Mouse (Mus musculus) lung, adult 2 months (tissue): ENCODE measurements around the gene Tulp1.

Source experiments
- CTCF ChIP-seq: fragments of 200-500 bp; IDR thresholded peaks from 2 replicates; pipeline ENCODE4 v1.5.1; 2011; ENCODE audit warnings: mild to moderate bottlenecking, low read length, control low read depth; ENCODE audit not compliant: insufficient read depth
- POLR2A ChIP-seq: fragments of 200-500 bp; IDR thresholded peaks from 2 replicates; pipeline ENCODE4 v1.6.1; 2011; ENCODE audit warnings: low read depth, mild to moderate bottlenecking, control low read depth, low read length, borderline replicate concordance; ENCODE audit errors: extremely low read depth

DNA sequence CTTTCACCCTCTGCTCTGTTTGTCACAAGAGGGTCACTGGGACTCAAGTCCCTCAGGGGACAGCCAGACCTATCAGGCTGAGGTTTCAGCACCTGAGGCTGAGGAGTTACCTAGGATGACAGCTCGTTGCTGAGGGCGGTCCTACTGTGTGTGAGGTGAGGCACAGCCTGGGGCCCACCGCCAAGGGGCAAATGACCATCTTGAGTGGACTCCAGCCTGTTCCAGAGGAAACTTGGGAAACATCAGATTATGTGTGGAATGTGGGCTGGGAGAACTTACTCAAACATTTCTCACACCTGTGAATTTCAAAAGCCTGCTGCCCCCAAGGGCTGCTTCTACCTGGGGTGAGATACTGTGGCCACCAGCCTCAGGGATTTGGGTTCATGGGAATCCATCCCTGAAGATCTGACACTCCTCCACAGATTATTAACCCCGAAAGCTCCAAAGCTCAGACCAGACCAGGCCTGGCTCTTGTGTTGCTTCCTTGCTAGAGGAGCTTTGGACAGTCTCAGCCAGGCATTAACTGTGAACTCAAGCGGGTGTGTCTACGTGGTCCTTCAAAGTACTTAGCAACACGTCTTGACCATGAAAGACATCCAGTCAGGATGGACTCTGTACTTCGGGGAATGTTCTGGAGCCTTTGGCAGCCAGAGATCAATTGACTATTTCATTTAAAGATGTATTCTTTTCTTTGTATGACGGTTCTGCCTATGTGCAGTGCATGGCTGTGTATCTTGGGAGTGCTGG is 4.3 kb downstream of the Tulp1 start:
- TF ChIP-seq CTCF (no peak), POLR2A (no peak)
